Comparison of ENCODE assay signal across 12 mouse cellular contexts in genomic region chr8:87940646-87941045, GRCm38 (mm10). TPM values are rescaled to one million over a fixed set of nuclear protein-coding genes. Genes with fewer than 3 reads are reported as not detected.
DNase-seq lines count a peak whose midpoint lies in the region; ATAC-seq lines count a peak whose summit lies in the region.
"Had no signal": no experiment of that assay in that cellular context is flagged by ENCODE, and none has a peak within 500 bp of the region (broad histone marks: within the 10 kb centered on the region; RNA-seq: fewer than 3 reads in every experiment).

No protein-coding gene starts in this region.

- intact Hi-C loops in left cerebral cortex, postnatal 25 days (cut with DNase I) = no loop called here

- ATAC-seq in cerebellum, adult (ENCODE audit: insufficient number of reproducible peaks, low FRiP score, low TSS enrichment) = no peak
- ATAC-seq in kidney, embryonic 15.5 days (replicated peaks; ENCODE audit: low FRiP score) = no peak
- no peak for ATAC-seq in inflammation-experienced regulatory T-cells, adult 6 months
- ATAC-seq: intestine, embryonic 16.5 days had no signal

- peak; percentile 60 for DNase-seq in cerebellum, adult 11-12 months
- no peak for DNase-seq in kidney, postnatal 14 days
- peak; percentile 68 for DNase-seq in cerebellum, adult 9-11 months
- peak; percentile 62 for DNase-seq in lung, postnatal 10 days
- DNase-seq in left cerebral cortex, postnatal 25 days (ENCODE audit: low spot score in 2 of 2) = no peak

- no peak overlapping the region for H3K9ac ChIP-seq in kidney, embryonic 15.5 days
- H3K9ac ChIP-seq: midbrain, embryonic 12.5 days; stomach, embryonic 15.5 days had no signal

- H3K4me1 ChIP-seq in kidney, embryonic 15.5 days = peaks cover 64% of the 10 kb centered on the region

- no peak overlapping the region for H3K4me3 ChIP-seq in kidney, embryonic 15.5 days (replicated peaks)
- H3K4me3 ChIP-seq: erythroblast, embryonic 14.5 days; midbrain, embryonic 12.5 days; stomach, embryonic 15.5 days had no signal

- no peak overlapping the region for H3K4me2 ChIP-seq in kidney, embryonic 15.5 days
- H3K4me2 ChIP-seq: midbrain, embryonic 12.5 days; stomach, embryonic 15.5 days had no signal

- peak overlapping the region; percentile 37; the same call in 1 of the 2 replicates for H3K27ac ChIP-seq in kidney, embryonic 15.5 days
- H3K27ac ChIP-seq: stomach, embryonic 15.5 days had no signal

- no peaks in the 10 kb centered on the region for H3K27me3 ChIP-seq in kidney, embryonic 15.5 days
- H3K27me3 ChIP-seq: midbrain, embryonic 12.5 days; stomach, embryonic 15.5 days had no signal

- 36% methylated on average over 6 of the region's 6 CpGs for WGBS in kidney, embryonic 15.5 days

- H3K9me3 ChIP-seq in kidney, embryonic 15.5 days (replicated peaks) = no peaks in the 10 kb centered on the region
- H3K9me3 ChIP-seq: midbrain, embryonic 12.5 days; stomach, embryonic 15.5 days had no signal

- H3K36me3 ChIP-seq in kidney, embryonic 15.5 days = no peaks in the 10 kb centered on the region
- H3K36me3 ChIP-seq: stomach, embryonic 15.5 days had no signal

RNA-seq across cellular contexts. Expression of gene Zfp423, which starts 18.7 kb away (rescaled TPM):
- 9.2 and 10.9 TPM in 2 replicates for polyA plus RNA-seq in kidney, embryonic 15.5 days (2015; fragmentation: Nextera tagmentation; extraction: Ambion mirVana)
- 10 to 100 TPM; 25.3 TPM for total RNA-seq in left cerebral cortex, postnatal 25 days (2021)
- under 1 TPM in 1 of 3 experiments, not detected in 2; 0.42 TPM for polyA plus RNA-seq in inflammation-experienced regulatory T-cells, adult 6 months (2017; shearing (Covaris generic))
- polyA plus RNA-seq: erythroblast, embryonic 14.5 days had no signal

Comparison
In these comparisons a context has a peak if more than half of its experiments do, and no peak if none do; other contexts are left out.
1. DNase-seq: peak in cerebellum, adult 11-12 months (single experiment), cerebellum, adult 9-11 months (single experiment) and lung, postnatal 10 days (single experiment); none in kidney, postnatal 14 days (single experiment) and left cerebral cortex, postnatal 25 days (0 of 2).